8 mouse cellular contexts compared by ENCODE assay signal in the genomic region with DNA sequence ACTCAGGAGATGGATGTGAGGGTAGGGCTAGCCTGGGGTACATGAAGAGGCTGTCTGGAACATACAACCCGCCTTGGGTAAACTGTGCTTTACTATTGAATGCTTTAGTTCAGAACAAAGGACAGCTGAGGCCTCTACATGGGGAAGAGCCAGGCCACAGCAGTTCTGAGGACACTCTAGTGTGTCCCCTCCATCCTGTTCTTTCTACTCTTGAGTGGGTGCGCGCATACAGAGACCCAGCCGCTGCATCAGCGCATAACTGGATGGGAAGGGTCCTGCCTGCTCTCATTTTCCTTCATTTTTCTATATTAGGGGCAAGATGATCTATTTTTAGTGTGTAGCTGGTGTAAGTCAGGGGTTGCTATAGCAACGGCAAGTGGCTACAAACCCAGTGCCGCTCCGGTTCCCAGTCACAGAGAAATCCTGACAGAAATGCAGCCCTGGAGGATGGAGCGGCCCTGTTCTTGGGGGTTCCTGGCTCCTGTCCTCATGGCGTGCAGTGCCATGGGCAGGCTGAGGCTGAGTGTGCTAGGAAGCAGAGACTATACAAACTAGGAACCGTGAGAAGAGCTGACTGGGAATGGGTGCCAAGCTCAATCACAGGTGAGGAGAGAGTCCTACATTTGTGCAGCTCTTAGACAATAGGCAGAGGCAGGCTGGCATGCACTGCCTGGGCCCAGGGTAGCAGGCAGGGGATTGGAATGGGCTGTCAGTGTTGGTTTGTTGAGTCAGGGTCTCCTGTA.
DNase-seq lines count a peak whose midpoint lies in the region; ATAC-seq lines count a peak whose summit lies in the region.

No protein-coding gene starts in this region.

- ATAC-seq in midbrain, embryonic 13.5 days: peak; percentile 73
- no peak for ATAC-seq in midbrain, embryonic 11.5 days (ENCODE audit: low FRiP score)
- ATAC-seq in frontal cortex, adult (ENCODE audit: low TSS enrichment): peak; percentile 66

- peak overlapping the region; percentile 21 for H3K9ac ChIP-seq in midbrain, embryonic 13.5 days (replicated peaks)
- no peak overlapping the region for H3K9ac ChIP-seq in midbrain, embryonic 11.5 days (ENCODE audit: low read length)

- H3K9me3 ChIP-seq in midbrain, embryonic 13.5 days: no peaks in the 10 kb centered on the region
- H3K9me3 ChIP-seq in midbrain, embryonic 11.5 days (ENCODE audit: control insufficient read depth, low read length): no peaks in the 10 kb centered on the region

- H3K4me1 ChIP-seq in midbrain, embryonic 13.5 days (replicated peaks): peaks cover 22% of the 10 kb centered on the region
- peaks cover 4% of the 10 kb centered on the region; the same call in 1 of the 2 replicates for H3K4me1 ChIP-seq in midbrain, embryonic 11.5 days (ENCODE audit: control insufficient read depth, insufficient read depth, low read length)

- no peak for DNase-seq in midbrain, embryonic 11.5 days (ENCODE audit: low spot score, missing footprints)
- peak; percentile 83 for DNase-seq in layer of hippocampus, adult 9-11 months
- peak; percentile 84 for DNase-seq in right cerebral cortex, adult 18-20 months
- no peak for DNase-seq in embryo, embryonic 9.5 days (ENCODE audit: extremely low spot score)
- DNase-seq in adrenal gland, adult 8-10 months: no peak
- no peak for DNase-seq in gastrocnemius, postnatal 10 days

- 59% methylated on average over 11 of the region's 11 CpGs for WGBS in midbrain, embryonic 13.5 days
- WGBS in midbrain, embryonic 11.5 days: 77% methylated on average over 11 of the region's 11 CpGs

- peak overlapping the region; percentile 42 for H3K4me2 ChIP-seq in midbrain, embryonic 13.5 days (replicated peaks)
- H3K4me2 ChIP-seq in midbrain, embryonic 11.5 days: no peak overlapping the region

- peak overlapping the region; percentile 86 for H3K27ac ChIP-seq in midbrain, embryonic 13.5 days
- no peak overlapping the region for H3K27ac ChIP-seq in midbrain, embryonic 11.5 days (ENCODE audit: low read depth, low read length)

- H3K36me3 ChIP-seq in midbrain, embryonic 13.5 days: no peaks in the 10 kb centered on the region
- H3K36me3 ChIP-seq in midbrain, embryonic 11.5 days (ENCODE audit: control insufficient read depth, insufficient read depth, low read length): no peaks in the 10 kb centered on the region

- no peaks in the 10 kb centered on the region for H3K27me3 ChIP-seq in midbrain, embryonic 13.5 days
- no peaks in the 10 kb centered on the region for H3K27me3 ChIP-seq in midbrain, embryonic 11.5 days (ENCODE audit: control insufficient read depth, insufficient read depth, low read length)

- peak overlapping the region; percentile 16 for H3K4me3 ChIP-seq in midbrain, embryonic 13.5 days (replicated peaks)
- no peak overlapping the region for H3K4me3 ChIP-seq in midbrain, embryonic 11.5 days (ENCODE audit: low read depth, low read length)

Comparison
In these comparisons a context has a peak if more than half of its experiments do, and no peak if none do; other contexts are left out.
1. DNase-seq: peak in layer of hippocampus, adult 9-11 months (single experiment) and right cerebral cortex, adult 18-20 months (single experiment); none in midbrain, embryonic 11.5 days (single experiment), embryo, embryonic 9.5 days (single experiment), adrenal gland, adult 8-10 months (single experiment) and gastrocnemius, postnatal 10 days (single experiment).